Mouse (Mus musculus) mature B cell (primary cell): Measurements from ENCODE around the gene 5730455P16Rik.
"Not testable (repeated sequence)": the region's sequence is repeated elsewhere in the genome, so short reads cannot be mapped to it uniquely, and the experiment has no call there.

ENCODE experiments used
- in situ Hi-C: fragments of 300-500 bp; cut with MboI; formaldehyde crosslinking; loops from 2 replicates; pipeline ENCODE4 v1.14.3; 2019

The 5730455P16Rik gene

GRCm38 (mm10) chr11:80379184-80379583 is 1.4 kb upstream of the 5730455P16Rik start:
- in situ Hi-C loops = not testable (repeated sequence)

- in situ Hi-C loops = not testable (repeated sequence)
Measured at GRCm38 (mm10) chr11:80378452-80379068, 726 bp upstream of the 5730455P16Rik start.

- in situ Hi-C loops = no loop called here
Measured at GRCm38 (mm10) chr11:80376651-80377050, 1.2 kb downstream of the 5730455P16Rik start.

- in situ Hi-C loops = no loop called here
Measured at GRCm38 (mm10) chr11:80368949-80369348, 8.9 kb downstream of the 5730455P16Rik start.

GRCm38 (mm10) chr11:80354832-80355231 is 23.0 kb downstream of the 5730455P16Rik start:
- in situ Hi-C loops = no loop called here

GRCm38 (mm10) chr11:80351832-80352430 is 25.9 kb downstream of the 5730455P16Rik start:
- in situ Hi-C loops = no loop called here

- in situ Hi-C loops = no loop called here
Measured at GRCm38 (mm10) chr11:80342482-80342881, 35.4 kb downstream of the 5730455P16Rik start.

- in situ Hi-C loops = no loop called here
Measured at GRCm38 (mm10) chr11:80336351-80336730, 41.5 kb downstream of the 5730455P16Rik start.

- in situ Hi-C loops = no loop called here
Measured at GRCm38 (mm10) chr11:80335609-80336350, 42.1 kb downstream of the 5730455P16Rik start.

GRCm38 (mm10) chr11:80332709-80333400 is 45.0 kb downstream of the 5730455P16Rik start:
- in situ Hi-C loops = no loop called here

GRCm38 (mm10) chr11:80324636-80325035 is 53.2 kb downstream of the 5730455P16Rik start:
- in situ Hi-C loops = no loop called here

- in situ Hi-C loops = no loop called here
Measured at GRCm38 (mm10) chr11:80323255-80323654, 54.6 kb downstream of the 5730455P16Rik start.

- in situ Hi-C loops = no loop called here
Measured at GRCm38 (mm10) chr11:80315743-80316639, 61.8 kb downstream of the 5730455P16Rik start.

GRCm38 (mm10) chr11:80313944-80314343 is 63.9 kb downstream of the 5730455P16Rik start:
- in situ Hi-C loops = no loop called here

GRCm38 (mm10) chr11:80313462-80313861 is 64.4 kb downstream of the 5730455P16Rik start:
- in situ Hi-C loops = no loop called here

- in situ Hi-C loops = no loop called here
Measured at GRCm38 (mm10) chr11:80312565-80312964, 65.3 kb downstream of the 5730455P16Rik start.

GRCm38 (mm10) chr11:80312049-80312448 is 65.8 kb downstream of the 5730455P16Rik start:
- in situ Hi-C loops = no loop called here

GRCm38 (mm10) chr11:80311271-80311670 is 66.6 kb downstream of the 5730455P16Rik start:
- in situ Hi-C loops = no loop called here
